Mouse (Mus musculus) MEL (cell line): ENCODE data around the gene Gsg1l. TPM values are rescaled to one million over a fixed set of nuclear protein-coding genes. Genes with fewer than 3 reads are reported as not detected.

Source experiments
- DNase-seq: peaks from one replicate; pipeline ENCODE4 v3.0.0; 2011; ENCODE audit warnings: low read depth, low spot score
- H3K27ac ChIP-seq: 2 replicates; pipeline ENCODE4 v1.5.1; 2012; ENCODE audit warnings: low read depth, mild to moderate bottlenecking, control low read depth, low read length, moderate library complexity; ENCODE audit not compliant: control insufficient read depth
- H3K27me3 ChIP-seq, 2 experiments: fragments of 150-350 bp in 1 of 2; sonication (generic) in 1 of 2; 2 replicates each; pipeline ENCODE4 v1.6.1; 2012; ENCODE audit warnings: low read length in 2 of 2, mild to moderate bottlenecking in 2 of 2, improper control_type of control experiment in 1 of 2, moderate library complexity in 1 of 2; ENCODE audit not compliant: insufficient read depth in 2 of 2, control insufficient read depth in 1 of 2
- H3K36me3 ChIP-seq, 2 experiments: 2 replicates each; pipeline ENCODE4 v1.6.1; 2012 to 2014; ENCODE audit warnings: low read length in 2 of 2, improper control_type of control experiment in 1 of 2, inconsistent platforms in 1 of 2, mild to moderate bottlenecking in 1 of 2; ENCODE audit not compliant: insufficient read depth in 2 of 2, control insufficient read depth in 1 of 2
- H3K4me1 ChIP-seq, 2 experiments: fragments of 150-350 bp in 1 of 2; sonication (generic) in 1 of 2; 2 replicates each; pipeline ENCODE4 v1.6.1; 2012; ENCODE audit warnings: low read length in 2 of 2, improper control_type of control experiment in 1 of 2, mild to moderate bottlenecking in 1 of 2; ENCODE audit not compliant: insufficient read depth in 2 of 2, control insufficient read depth in 1 of 2
- H3K4me3 ChIP-seq, 2 experiments: fragments of 150-350 bp in 1 of 2; sonication (generic) in 1 of 2; 2 replicates each; pipeline ENCODE4 v1.5.1; 2012; ENCODE audit warnings: low read depth in 2 of 2, low read length in 2 of 2, mild to moderate bottlenecking in 2 of 2, moderate library complexity in 2 of 2, control low read depth in 1 of 2, improper control_type of control experiment in 1 of 2; ENCODE audit not compliant: control insufficient read depth in 1 of 2, insufficient read depth in 1 of 2
- H3K79me2 ChIP-seq: 2 replicates; pipeline ENCODE4 v1.6.1; 2012; ENCODE audit warnings: mild to moderate bottlenecking, low read length, moderate library complexity; ENCODE audit not compliant: control insufficient read depth, poor library complexity, insufficient read depth
- H3K9ac ChIP-seq: 2 replicates; pipeline ENCODE4 v1.6.1; 2012; ENCODE audit warnings: low read depth, mild to moderate bottlenecking, control low read depth, low read length, moderate library complexity; ENCODE audit not compliant: control insufficient read depth, poor library complexity, severe bottlenecking
- H3K9me3 ChIP-seq: fragments of 150-350 bp; sonication (generic); replicated peaks from 2 replicates; pipeline ENCODE4 v1.6.1; 2012; ENCODE audit warnings: mild to moderate bottlenecking, low read length, improper control_type of control experiment, moderate library complexity; ENCODE audit not compliant: insufficient read depth
- BHLHE40 ChIP-seq: IDR thresholded peaks from 2 replicates; pipeline ENCODE4 v1.6.1; 2012; ENCODE audit warnings: low read depth, mild to moderate bottlenecking, inconsistent platforms, low read length, improper control_type of control experiment, borderline replicate concordance
- CHD1 ChIP-seq: IDR thresholded peaks from 2 replicates; pipeline ENCODE4 v1.6.1; 2012; ENCODE audit warnings: low read depth, mild to moderate bottlenecking, inconsistent platforms, low read length, improper control_type of control experiment
- CTCF ChIP-seq, 3 experiments: IDR thresholded peaks in 2 of 3; conservative IDR thresholded peaks in 1 of 3; 2 replicates each; pipeline ENCODE4 v1.5.1; 2011 to 2012; ENCODE audit warnings: low read length in 3 of 3, low read depth in 2 of 3, mild to moderate bottlenecking in 2 of 3, improper control_type of control experiment in 1 of 3, inconsistent platforms in 1 of 3, mixed read lengths in 1 of 3, moderate library complexity in 1 of 3; ENCODE audit not compliant: control insufficient read depth in 1 of 3, insufficient read depth in 1 of 3, poor library complexity in 1 of 3, severe bottlenecking in 1 of 3
- E2F4 ChIP-seq: IDR thresholded peaks from 2 replicates; pipeline ENCODE4 v1.6.1; 2011; ENCODE audit warnings: low read depth, low read length, improper control_type of control experiment, borderline replicate concordance
- ELF1 ChIP-seq: IDR thresholded peaks from 2 replicates; pipeline ENCODE4 v1.6.1; 2014; ENCODE audit warnings: low read depth, mild to moderate bottlenecking, inconsistent platforms, low read length, improper control_type of control experiment, moderate library complexity
- HCFC1 ChIP-seq: IDR thresholded peaks from 2 replicates; pipeline ENCODE4 v1.6.1; 2012; ENCODE audit warnings: low read depth, mild to moderate bottlenecking, inconsistent platforms, low read length, improper control_type of control experiment, moderate library complexity
- JUND ChIP-seq: IDR thresholded peaks from 2 replicates; pipeline ENCODE4 v1.6.1; 2011; ENCODE audit warnings: low read depth, mild to moderate bottlenecking, improper control_type of control experiment, low read length
- KAT2A ChIP-seq: conservative IDR thresholded peaks from 2 replicates; pipeline ENCODE4 v1.6.1; 2012; ENCODE audit warnings: low read depth, low read length, improper control_type of control experiment, inconsistent platforms
- MAX ChIP-seq: IDR thresholded peaks from 2 replicates; pipeline ENCODE4 v1.6.1; 2011; ENCODE audit warnings: low read length, improper control_type of control experiment
- MXI1 ChIP-seq: IDR thresholded peaks from 2 replicates; pipeline ENCODE4 v1.6.1; 2011; ENCODE audit warnings: mild to moderate bottlenecking, low read depth, low read length, improper control_type of control experiment
- MYB ChIP-seq: IDR thresholded peaks from 2 replicates; pipeline ENCODE4 v1.6.1; 2011; ENCODE audit warnings: mild to moderate bottlenecking, low read depth, low read length, improper control_type of control experiment
- SIN3A ChIP-seq: IDR thresholded peaks from 2 replicates; pipeline ENCODE4 v1.6.1; 2012; ENCODE audit warnings: low read length, improper control_type of control experiment, inconsistent platforms
- SMC3 ChIP-seq: IDR thresholded peaks from 2 replicates; pipeline ENCODE4 v1.6.1; 2011; ENCODE audit warnings: low read depth, low read length, improper control_type of control experiment
- TAL1 ChIP-seq: IDR thresholded peaks from 2 replicates; pipeline ENCODE4 v1.6.1; 2012; ENCODE audit warnings: mild to moderate bottlenecking, inconsistent platforms, low read length, moderate library complexity, mixed read lengths
- TBP ChIP-seq: IDR thresholded peaks from 2 replicates; pipeline ENCODE4 v1.8.0; 2011; ENCODE audit warnings: low read depth, low read length, improper control_type of control experiment
- UBTF ChIP-seq: IDR thresholded peaks from 2 replicates; pipeline ENCODE4 v1.6.1; 2012; ENCODE audit warnings: low read depth, mild to moderate bottlenecking, inconsistent platforms, low read length, improper control_type of control experiment, moderate library complexity, borderline replicate concordance; ENCODE audit not compliant: insufficient read depth
- USF2 ChIP-seq, 2 experiments: IDR thresholded peaks; 2 replicates each; pipeline ENCODE4 v1.6.1; 2011 to 2012; ENCODE audit warnings: improper control_type of control experiment in 2 of 2, low read length in 2 of 2, borderline replicate concordance in 1 of 2, inconsistent platforms in 1 of 2, low read depth in 1 of 2, mild to moderate bottlenecking in 1 of 2; ENCODE audit not compliant: insufficient read depth in 1 of 2
- ZC3H11A ChIP-seq: IDR thresholded peaks from 2 replicates; pipeline ENCODE4 v1.6.1; 2012; ENCODE audit warnings: low read depth, mild to moderate bottlenecking, inconsistent platforms, low read length, improper control_type of control experiment
- polyA plus RNA-seq, 2 experiments: library from polyadenylated mRNA; stranded (reverse) in 1 of 2; unstranded in 1 of 2; fragments of >175 nt in 1 of 2; fragments of >200 nt in 1 of 2; gene quantifications; 2 replicates each; pipeline versions ENCODE4 v1.2.1 to v1.2.4; 2012; ENCODE audit warnings: low replicate concordance in 2 of 2, low read depth in 1 of 2; ENCODE audit not compliant: insufficient read length in 2 of 2, insufficient read depth in 1 of 2, missing spikeins in 1 of 2
- total RNA-seq: library from RNA; depleted of rRNA; stranded (reverse); fragments of 300-350 nt; gene quantifications from 2 replicates; pipeline ENCODE4 v1.2.3, GENCODE M21; 2012

The Gsg1l gene
- total and polyA plus RNA-seq, 3 experiments: not detected

DNA sequence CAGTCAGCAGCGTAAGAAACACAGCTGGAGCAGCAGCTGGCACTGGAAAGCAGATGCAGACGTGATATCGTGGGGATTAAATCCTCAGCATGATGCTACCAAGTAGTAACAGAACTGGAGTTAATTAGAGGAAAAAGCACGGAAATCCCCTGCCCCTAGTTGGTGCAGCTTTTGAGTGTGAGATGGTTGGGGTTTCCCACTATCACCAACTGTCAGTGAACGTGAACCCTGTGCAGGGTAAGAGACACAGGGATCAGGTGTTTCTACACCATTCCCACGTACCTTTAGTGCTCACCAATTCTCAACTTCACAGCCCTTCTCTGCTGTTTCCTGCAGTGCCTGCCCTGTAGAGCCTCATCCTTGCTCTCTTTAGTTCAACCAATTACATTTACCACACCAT, 37.6 kb upstream of the Gsg1l start:
- Histone ChIP-seq H3K27me3 (no peaks in the 10 kb centered on the region), H3K4me3 (no peak overlapping the region), H3K9me3 (no peaks in the 10 kb centered on the region), H3K36me3 (peaks cover 12 to 40% of the 10 kb centered on the region in 2 experiments), H3K9ac (no peak overlapping the region), H3K79me2 (no peaks in the 10 kb centered on the region), H3K4me1 (0 out of 4 replicates have a peak, but pooled peaks cover 0 to 5% of the 10 kb centered on the region in 2 experiments), H3K27ac (no peak overlapping the region)
- no peak for DNase-seq
- TF ChIP-seq ZC3H11A (no peak), SMC3 (no peak), HCFC1 (no peak), E2F4 (no peak), CTCF (IDR thresholded peaks at IDR 0.05 in 2 of 3, conservative IDR thresholded peaks at IDR 0.05 in 1 of 3; ENCODE audit: control insufficient read depth in 1 of 3, insufficient read depth in 1 of 3, low read depth in 2 of 3, low read length in 3 of 3, poor library complexity in 1 of 3, severe bottlenecking in 1 of 3) (no peak), MAX (no peak)

DNA sequence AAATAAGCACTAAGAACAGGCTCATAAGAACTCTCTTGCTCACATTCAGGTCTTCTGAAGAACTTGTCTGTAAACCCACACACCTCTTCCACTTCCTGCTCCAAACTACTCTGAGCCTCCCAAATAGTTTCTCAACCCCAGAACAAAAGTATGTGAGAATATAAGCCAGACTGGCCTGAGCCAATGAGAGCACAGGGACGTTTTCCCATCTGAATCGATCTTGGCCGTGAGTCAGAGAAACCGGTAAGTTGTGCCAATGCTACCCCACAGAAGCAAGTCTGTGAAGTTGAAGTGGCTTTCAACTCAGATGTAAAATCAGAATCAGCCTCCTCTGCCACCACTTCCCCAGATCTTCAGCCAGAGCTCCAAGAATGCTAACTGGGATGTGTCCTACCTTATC, 31.1 kb upstream of the Gsg1l start:
- Histone ChIP-seq H3K4me1 (peaks cover 13 to 21% of the 10 kb centered on the region in 2 experiments), H3K27me3 (no peaks in the 10 kb centered on the region), H3K79me2 (no peaks in the 10 kb centered on the region), H3K9ac (no peak overlapping the region), H3K4me3 (no peak overlapping the region), H3K9me3 (no peaks in the 10 kb centered on the region), H3K36me3 (peaks cover 30 to 42% of the 10 kb centered on the region in 2 experiments), H3K27ac (no peak overlapping the region)
- TF ChIP-seq ZC3H11A (no peak), UBTF (no peak), MXI1 (no peak), USF2 (IDR thresholded peaks at IDR 0.05; ENCODE audit: borderline replicate concordance in 1 of 2, insufficient read depth in 1 of 2, low read depth in 1 of 2, low read length in 2 of 2) (no peak), KAT2A (no peak), TBP (no peak), SIN3A (no peak), CHD1 (no peak), MYB (no peak), ELF1 (no peak), JUND (no peak), TAL1 (no peak), BHLHE40 (no peak)
- no peak for DNase-seq
